In the genomic region with DNA sequence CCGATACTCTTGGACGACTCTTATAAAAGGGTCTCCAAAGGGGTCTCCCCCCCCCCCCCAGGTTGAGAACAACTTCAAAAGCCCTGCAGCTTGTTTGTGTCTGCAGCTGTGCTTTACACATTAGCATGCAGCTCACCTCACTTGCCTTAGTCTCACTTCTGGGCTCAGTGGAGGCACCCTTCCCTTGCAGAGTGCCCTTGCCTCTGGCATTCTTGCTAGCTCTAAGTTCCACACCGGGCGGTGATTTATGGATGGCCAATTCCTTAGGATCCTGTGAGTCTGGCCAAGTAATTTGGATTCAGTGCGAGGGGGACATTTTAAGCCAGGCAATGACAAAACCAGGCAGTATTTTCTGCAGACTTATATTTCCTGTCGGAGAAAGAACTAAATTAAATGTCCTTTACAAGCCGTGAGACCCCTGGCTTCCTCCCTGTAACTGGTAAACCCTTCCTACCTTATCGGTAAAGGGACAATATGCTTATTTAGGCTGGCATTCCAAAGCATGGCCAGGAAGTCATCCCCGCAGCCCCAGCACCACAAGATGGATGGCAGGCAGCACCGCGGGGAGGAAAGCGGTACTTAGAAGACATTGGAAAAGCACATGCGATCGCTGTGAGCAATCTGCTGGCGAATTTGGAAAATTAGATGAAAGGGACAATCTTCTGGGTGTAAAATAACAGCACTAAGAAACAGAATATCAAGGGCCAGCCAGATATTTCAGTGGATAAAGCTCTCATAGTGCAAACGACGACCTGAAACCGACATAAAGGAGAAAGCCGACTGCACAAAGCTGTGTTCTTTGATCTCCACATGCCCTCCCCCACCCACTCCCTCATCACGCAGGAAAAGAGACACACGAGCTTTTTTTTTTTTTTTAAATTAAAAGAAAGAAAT, we compare ENCODE assay signal across 8 mouse cellular contexts. TPM values are rescaled to one million over a fixed set of nuclear protein-coding genes. Genes with fewer than 3 reads are reported as not detected.
DNase-seq lines count a peak whose midpoint lies in the region; ATAC-seq and TF ChIP-seq lines count a peak whose summit lies in the region.

No protein-coding gene starts in this region.

- peak; percentile 66 for DNase-seq in forebrain, embryonic 14.5 days (ENCODE audit: low spot score)
- DNase-seq in spleen, postnatal 10 days (ENCODE audit: low spot score in 2 of 2) = peak; percentile 21 to 27
- no peak for DNase-seq in adipocyte (ENCODE audit: low spot score)

- H3K27ac ChIP-seq in brown adipose tissue, adult 24 weeks (replicated peaks; ENCODE audit: low read depth, low read length) = peak overlapping the region; percentile 95
- peak overlapping the region; percentile 95 for H3K27ac ChIP-seq in forebrain, embryonic 14.5 days (ENCODE audit: low read depth, low read length)
- H3K27ac ChIP-seq in intestine, postnatal 0 days (ENCODE audit: low read depth, low read length) = peak overlapping the region; percentile 88
- H3K27ac ChIP-seq in liver, embryonic 15.5 days (replicated peaks) = peak overlapping the region; percentile 78

- 19% methylated on average over 21 of the region's 21 CpGs for WGBS in forebrain, embryonic 14.5 days
- WGBS in intestine, postnatal 0 days = 15% methylated on average over 21 of the region's 21 CpGs
- WGBS in liver, embryonic 15.5 days (ENCODE audit: insufficient replicate concordance) = 10% methylated on average over 21 of the region's 21 CpGs

- TF ChIP-seq CTCF in intestine, postnatal 0 days (IDR thresholded peaks at IDR 0.05; ENCODE audit: low read depth) = no peak

- H3K9ac ChIP-seq in forebrain, embryonic 14.5 days (ENCODE audit: low read length) = peak overlapping the region; percentile 76
- peak overlapping the region; percentile 48 for H3K9ac ChIP-seq in intestine, postnatal 0 days (ENCODE audit: low read depth, low read length)
- H3K9ac ChIP-seq in liver, embryonic 15.5 days = peak overlapping the region; percentile 54

- ATAC-seq in megakaryocyte, adult 5-6 weeks (ENCODE audit: poor library complexity, severe bottlenecking) = no peak
- ATAC-seq in forebrain, embryonic 14.5 days = peak; percentile 60
- ATAC-seq in intestine, postnatal 0 days = no peak
- no peak for ATAC-seq in liver, embryonic 15.5 days (ENCODE audit: insufficient read depth)

- no peaks in the 10 kb centered on the region for H3K9me3 ChIP-seq in megakaryocyte, embryonic 14.5 days
- no peaks in the 10 kb centered on the region for H3K9me3 ChIP-seq in forebrain, embryonic 14.5 days (replicated peaks; ENCODE audit: control insufficient read depth, low read length)
- H3K9me3 ChIP-seq in intestine, postnatal 0 days (ENCODE audit: control insufficient read depth) = no peaks in the 10 kb centered on the region
- no peaks in the 10 kb centered on the region for H3K9me3 ChIP-seq in liver, embryonic 15.5 days (replicated peaks)

- H3K4me1 ChIP-seq in megakaryocyte, embryonic 14.5 days = peaks cover 66% of the 10 kb centered on the region
- peaks cover 5% of the 10 kb centered on the region; the same call in 1 of the 2 replicates for H3K4me1 ChIP-seq in brown adipose tissue, adult 24 weeks (ENCODE audit: control insufficient read depth, insufficient read depth, insufficient read length, low read length)
- no peaks in the 10 kb centered on the region; the same call in 1 of the 2 replicates for H3K4me1 ChIP-seq in forebrain, embryonic 14.5 days (ENCODE audit: control insufficient read depth, insufficient read depth, low read length)
- H3K4me1 ChIP-seq in intestine, postnatal 0 days (replicated peaks; ENCODE audit: control insufficient read depth, insufficient read depth, low read length) = no peaks in the 10 kb centered on the region
- H3K4me1 ChIP-seq in liver, embryonic 15.5 days (replicated peaks) = peaks cover 43% of the 10 kb centered on the region

- H3K4me2 ChIP-seq in forebrain, embryonic 14.5 days (ENCODE audit: low read length) = peak overlapping the region; percentile 61
- H3K4me2 ChIP-seq in intestine, postnatal 0 days (replicated peaks; ENCODE audit: low read depth) = peak overlapping the region; percentile 59
- peak overlapping the region; percentile 71 for H3K4me2 ChIP-seq in liver, embryonic 15.5 days

- no peaks in the 10 kb centered on the region for H3K36me3 ChIP-seq in megakaryocyte, embryonic 14.5 days (replicated peaks; ENCODE audit: low read length)
- no peaks in the 10 kb centered on the region for H3K36me3 ChIP-seq in forebrain, embryonic 14.5 days (ENCODE audit: control insufficient read depth, insufficient read depth, low read length)
- no peaks in the 10 kb centered on the region for H3K36me3 ChIP-seq in intestine, postnatal 0 days (ENCODE audit: control insufficient read depth, insufficient read depth)
- no peaks in the 10 kb centered on the region for H3K36me3 ChIP-seq in liver, embryonic 15.5 days (replicated peaks)

- H3K4me3 ChIP-seq in megakaryocyte, embryonic 14.5 days (replicated peaks) = peak overlapping the region; percentile 92
- H3K4me3 ChIP-seq in brown adipose tissue, adult 24 weeks (ENCODE audit: insufficient read depth, low read depth, low read length) = peak overlapping the region; percentile 71
- H3K4me3 ChIP-seq in forebrain, embryonic 14.5 days (ENCODE audit: low read depth, low read length) = peak overlapping the region; percentile 32
- H3K4me3 ChIP-seq in intestine, postnatal 0 days (ENCODE audit: low read depth, low read length) = peak overlapping the region; percentile 33
- H3K4me3 ChIP-seq in liver, embryonic 15.5 days (replicated peaks) = peak overlapping the region; percentile 55

- H3K27me3 ChIP-seq in megakaryocyte, embryonic 14.5 days (replicated peaks) = peaks cover 16% of the 10 kb centered on the region
- no peaks in the 10 kb centered on the region for H3K27me3 ChIP-seq in forebrain, embryonic 14.5 days (replicated peaks; ENCODE audit: control insufficient read depth, insufficient read depth, low read length)
- no peaks in the 10 kb centered on the region for H3K27me3 ChIP-seq in intestine, postnatal 0 days (replicated peaks; ENCODE audit: control insufficient read depth, insufficient read depth, low read length)
- H3K27me3 ChIP-seq in liver, embryonic 15.5 days = no peaks in the 10 kb centered on the region

RNA-seq across cellular contexts. Expression of a gene that starts 39.1 kb away (rescaled TPM):
- 0.35 and 5.9 TPM in 2 replicates for polyA plus RNA-seq in megakaryocyte, embryonic 14.5 days (2012; ENCODE audit: insufficient read depth, low replicate concordance)
- 177 and 179 TPM in 2 replicates for total RNA-seq in megakaryocyte, adult 5-6 weeks (2015)
- total RNA-seq in megakaryocyte, adult 5-6 weeks (2017) = 384 and 435 TPM in 2 replicates
- 118 and 144 TPM in 2 replicates for polyA plus RNA-seq in brown adipose tissue, adult 24 weeks (2012; ENCODE audit: insufficient read depth, insufficient read length, missing spikeins)
- 132 TPM in 2 replicates for polyA plus RNA-seq in forebrain, embryonic 14.5 days (2014; fragmentation: Nextera tagmentation; extraction: Ambion mirVana)
- 84.5 and 92.6 TPM in 2 replicates for polyA plus RNA-seq in intestine, postnatal 0 days (2015; fragmentation: Nextera tagmentation; extraction: Ambion mirVana)
- polyA plus RNA-seq in liver, embryonic 15.5 days (2015; fragmentation: Nextera tagmentation; extraction: Ambion mirVana) = 46.0 and 46.3 TPM in 2 replicates

Comparison
In these comparisons a context has a peak if more than half of its experiments do, and no peak if none do; other contexts are left out.
1. H3K4me3 ChIP-seq: peak in every context shown above with its lines; median percentile 92 in megakaryocyte, embryonic 14.5 days; 71 in brown adipose tissue, adult 24 weeks; 55 in liver, embryonic 15.5 days; 33 in intestine, postnatal 0 days; 32 in forebrain, embryonic 14.5 days.